In genomic region chr10:80248437-80248836, GRCm38 (mm10) we compare ENCODE assay signal across 1 mouse cellular context.
A peak's percentile ranks its signal among the peaks of the same experiment; 100 is the strongest.
TF ChIP-seq lines count a peak whose summit lies in the region.

No protein-coding gene starts in this region.

TF ChIP-seq in MEL, 35 proteins besides CTCF, POLR2A, EP300 and RAD21:
- TF ChIP-seq SIN3A (IDR thresholded peaks at IDR 0.05; ENCODE audit: low read length): 0 out of 2 replicates have a peak, but pooled peaks have one; percentile 9
- TF ChIP-seq ZNF384 (IDR thresholded peaks at IDR 0.05; ENCODE audit: low read depth, low read length): peak; percentile 74
